Mouse (Mus musculus): Measurements from ENCODE around the gene Etv3. TPM values are rescaled to one million over a fixed set of nuclear protein-coding genes. Genes with fewer than 3 reads are reported as not detected.

Etv3 gene
- total and polyA plus RNA-seq, 2 experiments = 5.3 to 7.0 TPM

GRCm38 (mm10) chr3:87575766-87576165 is 50.6 kb downstream of the Etv3 start:
- Histone ChIP-seq H3K79me2 (ENCODE audit: control insufficient read depth, insufficient read depth, low read length) (no peaks in the 10 kb centered on the region), H3K36me3 (ENCODE audit: control insufficient read depth, insufficient read depth, low read length) (no peaks in the 10 kb centered on the region), H3K27me3 (ENCODE audit: control insufficient read depth, insufficient read depth, low read length) (no peaks in the 10 kb centered on the region), H3K4me3 (ENCODE audit: insufficient read depth, low read depth, low read length) (no peak overlapping the region), H3K4me1 (ENCODE audit: control insufficient read depth, insufficient read depth, low read length) (no peaks in the 10 kb centered on the region), H3K9ac (ENCODE audit: low read depth, low read length) (no peak overlapping the region), H3K27ac (replicated peaks; ENCODE audit: insufficient read depth, low read depth, low read length) (no peak overlapping the region)
- DNase-seq (ENCODE audit: extremely low read depth, low read depth, low spot score) = no peak
- TF ChIP-seq POLR2A (IDR thresholded peaks at IDR 0.05; ENCODE audit: extremely low read depth, insufficient read depth, low read length) = no peak
- WGBS = 32% methylated on average over 6 of the region's 6 CpGs

GRCm38 (mm10) chr3:87582259-87582658 is 57.1 kb downstream of the Etv3 start:
- no peak overlapping the region for H3K4me3 ChIP-seq (ENCODE audit: insufficient read depth, low read depth, low read length)
- 93% methylated on average over 4 of the region's 4 CpGs for WGBS
- H3K27me3 ChIP-seq (ENCODE audit: control insufficient read depth, insufficient read depth, low read length) = no peaks in the 10 kb centered on the region
- H3K27ac ChIP-seq (replicated peaks; ENCODE audit: insufficient read depth, low read depth, low read length) = no peak overlapping the region
- no peak for TF ChIP-seq CTCF (IDR thresholded peaks at IDR 0.05; ENCODE audit: low read depth, low read length)
- H3K79me2 ChIP-seq (ENCODE audit: control insufficient read depth, insufficient read depth, low read length) = no peaks in the 10 kb centered on the region
- H3K9ac ChIP-seq (ENCODE audit: low read depth, low read length) = no peak overlapping the region
- no peak for DNase-seq (ENCODE audit: extremely low read depth, low read depth, low spot score)
- no peaks in the 10 kb centered on the region for H3K4me1 ChIP-seq (ENCODE audit: control insufficient read depth, insufficient read depth, low read length)
- H3K36me3 ChIP-seq (ENCODE audit: control insufficient read depth, insufficient read depth, low read length) = no peaks in the 10 kb centered on the region

Other genes starting within 250 kb of the Etv3 start
- 135 and 162 TPM in 2 replicates for gene Cd5l, start 167.5 kb upstream of the Etv3 start, total RNA-seq (2014; rRNA removed)
- 32.4 and 63.9 TPM in 2 replicates for gene Cd5l, start 167.5 kb upstream of the Etv3 start, polyA plus RNA-seq (2012; rRNA removed)
- gene Fcrl1, start 149.0 kb upstream of the Etv3 start, total RNA-seq (2014; rRNA removed) = 0.37 and 0.60 TPM in 2 replicates
- gene Fcrl1, start 149.0 kb upstream of the Etv3 start, polyA plus RNA-seq (2012; rRNA removed) = 0.22 and 0.44 TPM in 2 replicates
- gene Fcrl5, start 89.6 kb upstream of the Etv3 start, total RNA-seq (2014; rRNA removed) = 0.07 TPM in 1 of 2 replicates, not detected in the other
- gene Fcrl5, start 89.6 kb upstream of the Etv3 start, polyA plus RNA-seq (2012; rRNA removed) = 0.04 TPM in 1 of 2 replicates, not detected in the other
- gene Arhgef11, start 92.2 kb downstream of the Etv3 start, total RNA-seq (2014; rRNA removed) = 12.6 and 16.2 TPM in 2 replicates
- 15.5 and 16.4 TPM in 2 replicates for gene Arhgef11, start 92.2 kb downstream of the Etv3 start, polyA plus RNA-seq (2012; rRNA removed)
- under 0.01 and 0.07 TPM in 2 replicates for gene Lrrc71, start 223.2 kb downstream of the Etv3 start, total RNA-seq (2014; rRNA removed)
- gene Lrrc71, start 223.2 kb downstream of the Etv3 start, polyA plus RNA-seq (2012; rRNA removed) = 0.04 and 0.06 TPM in 2 replicates